Mouse (Mus musculus) forebrain, postnatal 0 days (tissue): ENCODE data around the gene Sorcs1. TPM values are rescaled to one million over a fixed set of nuclear protein-coding genes. Genes with fewer than 3 reads are reported as not detected.

Experiments used
- ATAC-seq: fragments of 200-750 bp; cut with Nextera tagmentation; 2 replicates; pipeline ENCODE4 v1.8.0; 2017; ENCODE audit warnings: mild to moderate bottlenecking, moderate library complexity
- DNase-seq: peaks from one replicate; pipeline ENCODE4 v3.0.0-alpha.2; 2015
- H3K27ac ChIP-seq: fragments of 300-500 bp; sonication (generic); 2 replicates; pipeline ENCODE4 v1.5.1; 2014; ENCODE audit warnings: low read depth, mild to moderate bottlenecking, antibody characterized with exemption, low read length, moderate library complexity, mixed read lengths
- H3K27me3 ChIP-seq: fragments of 300-500 bp; sonication (generic); 2 replicates; pipeline ENCODE4 v1.6.1; 2014; ENCODE audit warnings: mild to moderate bottlenecking, low read length, mixed read lengths; ENCODE audit not compliant: insufficient read depth
- H3K36me3 ChIP-seq: fragments of 300-500 bp; sonication (generic); 2 replicates; pipeline ENCODE4 v1.6.1; 2014; ENCODE audit warnings: mild to moderate bottlenecking, moderate library complexity; ENCODE audit not compliant: insufficient read depth
- H3K4me1 ChIP-seq: fragments of 300-500 bp; sonication (generic); 2 replicates; pipeline ENCODE4 v1.6.1; 2014; ENCODE audit warnings: antibody characterized with exemption; ENCODE audit not compliant: insufficient read depth
- H3K4me2 ChIP-seq: fragments of 300-500 bp; sonication (generic); 2 replicates; pipeline ENCODE4 v1.6.1; 2014; ENCODE audit warnings: low read depth, mild to moderate bottlenecking, moderate library complexity
- H3K4me3 ChIP-seq: fragments of 300-500 bp; sonication (generic); 2 replicates; pipeline ENCODE4 v1.5.1; 2014; ENCODE audit warnings: low read depth, low read length, mixed read lengths
- H3K9ac ChIP-seq: fragments of 300-500 bp; sonication (generic); 2 replicates; pipeline ENCODE4 v1.6.1; 2014; ENCODE audit warnings: mild to moderate bottlenecking
- H3K9me3 ChIP-seq: fragments of 300-500 bp; sonication (generic); 2 replicates; pipeline ENCODE4 v1.6.1; 2016; ENCODE audit warnings: low read length
- CTCF ChIP-seq: sonication (generic); IDR thresholded peaks from 2 replicates; pipeline ENCODE4 v1.5.1; 2016; ENCODE audit warnings: antibody characterized with exemption, control low read depth, low read depth
- WGBS: fragments of 180-500 bp; shearing (Covaris S2); extraction: QIAGEN DNeasy Blood & Tissue Kit; methylation state at CpG from one replicate; pipeline ENCODE4 v1.1.7; 2014; 5-methylcytosine and 5-hydroxymethylcytosine counted together
- polyA plus RNA-seq: library from polyadenylated mRNA; unstranded; fragments of >200 nt; fragmentation: Nextera tagmentation; extraction: Ambion mirVana; gene quantifications from 2 replicates; pipeline ENCODE4 v1.2.1, GENCODE M21; 2015
- total RNA-seq: library from RNA; depleted of rRNA; stranded (reverse); fragments of >200 nt; gene quantifications from 2 replicates; pipeline ENCODE4 v1.2.3, GENCODE M21; 2014

The Sorcs1 gene
- total and polyA plus RNA-seq, 2 experiments from 2014 or later, result 8.6 to 20.1 TPM

GRCm38 (mm10) chr19:50441099-50441498 is 237.3 kb downstream of the Sorcs1 start:
- Histone ChIP-seq H3K4me2 (peak overlapping the region; percentile 46), H3K27me3 (no peaks in the 10 kb centered on the region), H3K4me3 (0 out of 2 replicates have a peak overlapping the region, but pooled peaks have one; percentile 24), H3K36me3 (no peaks in the 10 kb centered on the region), H3K4me1 (peaks cover 6% of the 10 kb centered on the region; the same call in 1 of the 2 replicates), H3K27ac (no peak overlapping the region), H3K9ac (no peak overlapping the region), H3K9me3 (no peaks in the 10 kb centered on the region)
- peak; percentile 65; the same call in 1 of the 2 replicates for ATAC-seq
- peak; percentile 49 for DNase-seq
- no peak for TF ChIP-seq CTCF
- 4% methylated on average over 4 of the region's 4 CpGs for WGBS

- Histone ChIP-seq H3K27ac (no peak overlapping the region), H3K4me2 (peak overlapping the region; percentile 46), H3K4me3 (peak overlapping the region; percentile 24; the same call in 1 of the 2 replicates), H3K36me3 (no peaks in the 10 kb centered on the region), H3K9ac (no peak overlapping the region), H3K27me3 (no peaks in the 10 kb centered on the region), H3K4me1 (peaks cover 6% of the 10 kb centered on the region; the same call in 1 of the 2 replicates), H3K9me3 (no peaks in the 10 kb centered on the region)
- DNase-seq (peak; percentile 57), ATAC-seq (peak; percentile 61)
- 2% methylated on average over 11 of the region's 11 CpGs for WGBS
- no peak for TF ChIP-seq CTCF
These were observed 238.1 kb downstream of the Sorcs1 start for GRCm38 (mm10) chr19:50440246-50440910.

GRCm38 (mm10) chr19:50439464-50439881 is 239.0 kb downstream of the Sorcs1 start:
- TF ChIP-seq CTCF, result no peak
- 13% methylated on average over 3 of the region's 3 CpGs for WGBS
- Histone ChIP-seq H3K9me3 (no peaks in the 10 kb centered on the region), H3K4me2 (no peak overlapping the region), H3K4me3 (no peak overlapping the region), H3K36me3 (no peaks in the 10 kb centered on the region), H3K4me1 (peaks cover 6% of the 10 kb centered on the region; the same call in 1 of the 2 replicates), H3K9ac (no peak overlapping the region), H3K27me3 (no peaks in the 10 kb centered on the region), H3K27ac (no peak overlapping the region)
- ATAC-seq (no peak), DNase-seq (no peak)

GRCm38 (mm10) chr19:50422928-50423327 is 255.5 kb downstream of the Sorcs1 start:
- H3K4me1 ChIP-seq, result no peaks in the 10 kb centered on the region
- no peaks in the 10 kb centered on the region for H3K9me3 ChIP-seq
- no peak overlapping the region for H3K4me3 ChIP-seq
- WGBS, result 79% methylated on average over 1 of the region's 1 CpGs
- no peaks in the 10 kb centered on the region for H3K36me3 ChIP-seq
- DNase-seq (no peak), ATAC-seq (no peak)
- H3K4me2 ChIP-seq, result no peak overlapping the region
- no peak overlapping the region for H3K27ac ChIP-seq
- H3K27me3 ChIP-seq, result no peaks in the 10 kb centered on the region
- peak; percentile 20; the same call in 1 of the 2 replicates for TF ChIP-seq CTCF
- H3K9ac ChIP-seq, result no peak overlapping the region

DNA sequence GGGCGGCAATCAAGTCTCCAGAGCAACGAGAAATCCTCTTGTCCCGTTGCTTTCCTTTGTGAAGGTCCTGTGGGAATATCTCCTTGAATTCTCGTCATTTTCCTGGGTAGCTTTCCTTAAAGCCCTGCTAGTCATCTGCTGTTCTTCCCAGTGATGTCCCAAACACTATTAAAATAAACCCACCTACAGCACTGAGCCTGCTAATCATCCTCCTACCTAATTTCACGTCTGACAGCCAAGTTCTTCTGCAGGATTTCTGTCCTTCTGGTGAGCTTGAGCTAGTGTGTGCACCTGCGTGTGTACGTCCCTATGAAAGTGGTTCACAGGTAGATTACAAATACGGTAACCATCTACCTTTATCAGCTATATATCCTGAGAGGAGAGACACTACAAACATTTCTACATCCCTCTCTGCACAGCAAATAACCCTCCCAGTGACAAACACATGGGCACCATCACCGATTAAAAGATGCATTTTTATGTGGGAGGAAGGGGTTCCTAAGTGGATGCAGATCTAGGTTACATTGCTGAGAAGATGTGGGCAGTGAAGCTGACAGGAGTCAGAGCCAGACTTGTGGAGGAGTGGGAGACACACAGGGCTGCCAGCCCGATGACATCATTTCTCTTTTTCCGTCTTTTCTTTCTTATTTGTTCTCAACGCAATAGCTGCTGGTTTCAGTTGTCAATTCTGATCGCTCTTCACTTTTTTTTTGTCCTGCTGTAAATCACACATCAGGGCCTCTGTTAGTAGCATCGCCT is 259.3 kb downstream of the Sorcs1 start:
- no peak for DNase-seq
- Histone ChIP-seq H3K27me3 (no peaks in the 10 kb centered on the region), H3K9me3 (no peaks in the 10 kb centered on the region), H3K9ac (no peak overlapping the region), H3K4me1 (no peaks in the 10 kb centered on the region), H3K4me3 (no peak overlapping the region), H3K4me2 (no peak overlapping the region), H3K36me3 (no peaks in the 10 kb centered on the region), H3K27ac (no peak overlapping the region)
- no peak for TF ChIP-seq CTCF
- ATAC-seq, result no peak; the same call in 1 of the 2 replicates
- WGBS, result 36% methylated on average over 14 of the region's 14 CpGs

DNA sequence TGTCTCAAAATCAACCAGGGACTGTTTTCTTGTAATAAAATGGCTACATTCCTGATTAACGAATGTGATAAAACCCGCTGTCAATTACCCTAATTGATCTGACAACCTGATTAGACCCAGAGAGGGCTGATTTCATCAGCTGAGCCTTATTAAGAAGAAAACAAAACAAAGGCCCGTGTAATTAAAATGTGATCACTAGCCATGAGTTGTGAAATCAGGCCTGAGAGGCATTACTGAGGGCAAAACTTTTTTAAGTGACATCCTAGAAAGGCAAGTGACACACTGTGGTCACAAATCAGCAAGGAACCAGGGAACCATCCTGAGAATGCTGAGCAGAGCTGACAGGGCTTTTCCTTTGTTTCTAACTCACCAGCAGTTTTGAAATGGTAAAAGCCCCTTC is 267.9 kb downstream of the Sorcs1 start:
- DNase-seq (no peak), ATAC-seq (no peak)
- H3K4me1 ChIP-seq, result no peaks in the 10 kb centered on the region
- H3K9me3 ChIP-seq, result no peaks in the 10 kb centered on the region
- no peaks in the 10 kb centered on the region for H3K36me3 ChIP-seq
- H3K27me3 ChIP-seq, result no peaks in the 10 kb centered on the region
- 36% methylated on average over 3 of the region's 3 CpGs for WGBS
- no peak for TF ChIP-seq CTCF
- H3K4me2 ChIP-seq, result no peak overlapping the region
- no peak overlapping the region for H3K4me3 ChIP-seq
- H3K27ac ChIP-seq, result no peak overlapping the region
- no peak overlapping the region for H3K9ac ChIP-seq

DNA sequence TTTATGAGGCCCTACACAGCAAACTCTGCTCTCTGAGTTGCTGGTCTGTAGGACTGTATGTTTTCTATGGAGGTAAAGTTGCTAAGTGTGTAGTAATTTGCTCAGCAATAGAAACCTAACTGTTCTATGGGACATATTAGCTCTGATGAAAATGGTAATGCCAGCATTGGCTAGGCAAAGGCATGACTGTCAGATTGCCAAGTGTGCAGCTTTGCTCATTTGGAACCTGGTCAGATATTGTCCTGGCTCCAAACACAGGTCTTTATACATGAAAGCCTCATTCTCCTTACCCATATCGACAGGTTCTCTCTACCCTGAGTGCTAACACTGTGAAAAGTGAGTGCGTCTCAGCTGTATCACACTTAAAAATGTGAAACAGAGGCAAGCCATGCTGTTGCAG is 280.1 kb downstream of the Sorcs1 start:
- no peaks in the 10 kb centered on the region for H3K4me1 ChIP-seq
- H3K27me3 ChIP-seq, result no peaks in the 10 kb centered on the region
- H3K9ac ChIP-seq, result no peak overlapping the region
- TF ChIP-seq CTCF, result no peak
- H3K9me3 ChIP-seq, result no peaks in the 10 kb centered on the region
- H3K27ac ChIP-seq, result no peak overlapping the region
- 61% methylated on average over 2 of the region's 2 CpGs for WGBS
- no peak for ATAC-seq
- peak; percentile 16 for DNase-seq
- H3K4me2 ChIP-seq, result no peak overlapping the region
- H3K4me3 ChIP-seq, result no peak overlapping the region
- H3K36me3 ChIP-seq, result no peaks in the 10 kb centered on the region
